Comparison of ENCODE assay signal across 9 mouse cellular contexts in the genomic region with DNA sequence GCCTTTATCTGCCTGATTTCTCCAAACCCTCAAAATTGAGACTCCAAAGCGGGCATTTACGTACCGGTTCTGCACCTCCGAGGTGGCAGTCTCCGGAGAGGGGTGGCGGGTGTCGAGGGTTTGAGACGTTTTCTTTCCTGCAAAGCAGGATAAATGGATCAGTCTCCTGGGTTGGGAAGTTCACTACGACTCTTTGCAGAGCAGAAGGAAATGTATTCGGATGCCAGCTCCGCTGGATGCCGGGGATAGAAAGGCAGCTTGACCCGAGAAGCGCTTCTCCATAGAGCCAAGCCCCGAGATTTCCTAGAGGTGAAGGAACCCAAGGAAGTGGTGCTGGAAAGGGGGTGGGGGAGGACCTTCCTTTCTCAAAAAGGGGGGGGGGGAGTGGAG. TPM values are rescaled to one million over a fixed set of nuclear protein-coding genes. Genes with fewer than 3 reads are reported as not detected.
DNase-seq lines count a peak whose midpoint lies in the region; ATAC-seq and TF ChIP-seq lines count a peak whose summit lies in the region.
"Had no signal": no experiment of that assay in that cellular context is flagged by ENCODE, and none has a peak within 500 bp of the region (broad histone marks: within the 10 kb centered on the region; RNA-seq: fewer than 3 reads in every experiment).

No protein-coding gene starts in this region.

- TF ChIP-seq CTCF in layer of hippocampus, adult 2 months (conservative IDR thresholded peaks at IDR 0.05) = no peak

- peak overlapping the region; percentile 71 for H3K4me2 ChIP-seq in hindbrain, embryonic 14.5 days (replicated peaks)
- H3K4me2 ChIP-seq in neural tube, embryonic 14.5 days (ENCODE audit: low read depth, low read length) = peak overlapping the region; percentile 72

- H3K27ac ChIP-seq in layer of hippocampus, adult 2 months = peak overlapping the region; percentile 98
- H3K27ac ChIP-seq in embryonic facial prominence, embryonic 10.5 days (replicated peaks) = no peak overlapping the region
- peak overlapping the region; percentile 86 for H3K27ac ChIP-seq in hindbrain, embryonic 14.5 days
- H3K27ac ChIP-seq in neural tube, embryonic 14.5 days (ENCODE audit: low read depth, low read length) = peak overlapping the region; percentile 91

- DNase-seq in layer of hippocampus, adult 2 months (ENCODE audit: low spot score in 2 of 2) = no peak
- DNase-seq in layer of hippocampus, adult 9-10 months (ENCODE audit: low spot score) = no peak
- DNase-seq in embryonic facial prominence, embryonic 10.5 days (ENCODE audit: low spot score) = peak; percentile 29
- peak; percentile 44 for DNase-seq in hindbrain, embryonic 14.5 days (ENCODE audit: low spot score)
- DNase-seq in layer of hippocampus, postnatal 36 days = no peak
- DNase-seq in cerebellum, adult 9-10 months = no peak

- H3K4me1 ChIP-seq in embryonic facial prominence, embryonic 10.5 days = peaks cover 19% of the 10 kb centered on the region
- peaks cover 18% of the 10 kb centered on the region for H3K4me1 ChIP-seq in hindbrain, embryonic 14.5 days (replicated peaks; ENCODE audit: control insufficient read depth, insufficient read depth, low read length)
- H3K4me1 ChIP-seq in neural tube, embryonic 14.5 days (ENCODE audit: control insufficient read depth, insufficient read depth, low read length) = peaks cover 7% of the 10 kb centered on the region

- ATAC-seq in hindbrain, embryonic 14.5 days (ENCODE audit: low FRiP score) = no peak; the same call in 1 of the 2 replicates
- no peak; the same call in none of the 2 replicates for ATAC-seq in neural tube, embryonic 14.5 days (ENCODE audit: low read depth)

- H3K9ac ChIP-seq in hindbrain, embryonic 14.5 days = peak overlapping the region; percentile 69
- H3K9ac ChIP-seq in neural tube, embryonic 14.5 days (replicated peaks; ENCODE audit: low read depth, low read length) = peak overlapping the region; percentile 72

- H3K36me3 ChIP-seq in embryonic facial prominence, embryonic 10.5 days (replicated peaks) = no peaks in the 10 kb centered on the region
- H3K36me3 ChIP-seq in hindbrain, embryonic 14.5 days (replicated peaks; ENCODE audit: control insufficient read depth, insufficient read depth) = no peaks in the 10 kb centered on the region
- no peaks in the 10 kb centered on the region for H3K36me3 ChIP-seq in neural tube, embryonic 14.5 days (ENCODE audit: control insufficient read depth, insufficient read depth, low read length)

- H3K27me3 ChIP-seq in embryonic facial prominence, embryonic 10.5 days (replicated peaks; ENCODE audit: low read depth, poor library complexity, severe bottlenecking) = peaks cover 65% of the 10 kb centered on the region
- peaks cover 3% of the 10 kb centered on the region; the same call in 1 of the 2 replicates for H3K27me3 ChIP-seq in hindbrain, embryonic 14.5 days (ENCODE audit: control insufficient read depth, insufficient read depth, low read length)
- no peaks in the 10 kb centered on the region for H3K27me3 ChIP-seq in neural tube, embryonic 14.5 days (ENCODE audit: control insufficient read depth, insufficient read depth, low read length)

- under 1% methylated on average over 15 of the region's 15 CpGs for WGBS in embryonic facial prominence, embryonic 10.5 days
- under 1% methylated on average over 15 of the region's 15 CpGs for WGBS in hindbrain, embryonic 14.5 days
- 1% methylated on average over 15 of the region's 15 CpGs for WGBS in neural tube, embryonic 14.5 days

- no peaks in the 10 kb centered on the region for H3K9me3 ChIP-seq in embryonic facial prominence, embryonic 10.5 days
- H3K9me3 ChIP-seq in hindbrain, embryonic 14.5 days (ENCODE audit: control insufficient read depth, low read length) = no peaks in the 10 kb centered on the region
- H3K9me3 ChIP-seq in neural tube, embryonic 14.5 days (ENCODE audit: control insufficient read depth, low read length) = no peaks in the 10 kb centered on the region

- peak overlapping the region; percentile 63 for H3K4me3 ChIP-seq in layer of hippocampus, adult 2 months
- peak overlapping the region; percentile 66 for H3K4me3 ChIP-seq in embryonic facial prominence, embryonic 10.5 days
- peak overlapping the region; percentile 58 for H3K4me3 ChIP-seq in hindbrain, embryonic 14.5 days (replicated peaks; ENCODE audit: low read length)
- peak overlapping the region; percentile 46 for H3K4me3 ChIP-seq in neural tube, embryonic 14.5 days (ENCODE audit: low read depth, low read length)

RNA-seq across cellular contexts. Expression of gene Grin2b, which starts 0.5 kb away (rescaled TPM):
- total RNA-seq in layer of hippocampus, adult 2 months (2021) = 100 to 1,000 TPM; 343 to 387 TPM
- polyA plus RNA-seq in embryonic facial prominence, embryonic 10.5 days (2016; fragmentation: Nextera tagmentation; extraction: Ambion mirVana) = 0.02 TPM in 1 of 2 replicates, not detected in the other
- 41.9 and 50.7 TPM in 2 replicates for polyA plus RNA-seq in hindbrain, embryonic 14.5 days (2014; fragmentation: Nextera tagmentation; extraction: Ambion mirVana)
- 58.1 and 87.8 TPM in 2 replicates for polyA plus RNA-seq in neural tube, embryonic 14.5 days (2014; fragmentation: Nextera tagmentation; extraction: Ambion mirVana)
- 100 to 1,000 TPM; 320 to 364 TPM for total RNA-seq in layer of hippocampus, postnatal 36 days (2021)
- polyA plus RNA-seq: large intestine, adult 2 months; small intestine, adult 2 months had no signal

Comparison
In these comparisons a context has a peak if more than half of its experiments do, and no peak if none do; other contexts are left out.
1. DNase-seq: peak in embryonic facial prominence, embryonic 10.5 days (single experiment) and hindbrain, embryonic 14.5 days (single experiment); none in layer of hippocampus, adult 2 months (0 of 2), layer of hippocampus, adult 9-10 months (single experiment), layer of hippocampus, postnatal 36 days (0 of 2) and cerebellum, adult 9-10 months (single experiment).
2. RNA of gene Grin2b, which starts 0.5 kb away (polyA plus RNA-seq): 58.1 to 87.8 TPM in neural tube, embryonic 14.5 days and 41.9 to 50.7 TPM in hindbrain, embryonic 14.5 days; 0.02 TPM in embryonic facial prominence, embryonic 10.5 days; every median in the first group is over 10 times any median in the second.
3. Peak in every context shown above with its lines, with median percentiles within 50 percentile points of each other: H3K4me3 ChIP-seq.